Mouse (Mus musculus) stomach, embryonic 14.5 days (tissue): Measurements from ENCODE around the gene Mfsd11. TPM values are rescaled to one million over a fixed set of nuclear protein-coding genes. Genes with fewer than 3 reads are reported as not detected.

ENCODE experiments used
- ATAC-seq: fragments of 200-750 bp; cut with Nextera tagmentation; 2 replicates; pipeline ENCODE4 v1.8.0; 2017; ENCODE audit warnings: low read depth, moderate TSS enrichment; ENCODE audit not compliant: insufficient number of reproducible peaks, insufficient read depth, low FRiP score
- H3K27ac ChIP-seq: fragments of 300-500 bp; sonication (generic); 2 replicates; pipeline ENCODE4 v1.5.1; 2014; ENCODE audit warnings: mild to moderate bottlenecking, low read length, moderate library complexity, mixed read lengths
- H3K27me3 ChIP-seq: fragments of 300-500 bp; sonication (generic); 2 replicates; pipeline ENCODE4 v1.6.1; 2014; ENCODE audit warnings: low read length, control low read depth, mixed read lengths; ENCODE audit not compliant: control insufficient read depth, insufficient read depth
- H3K36me3 ChIP-seq: fragments of 300-500 bp; sonication (generic); 2 replicates; pipeline ENCODE4 v1.6.1; 2014; ENCODE audit warnings: mild to moderate bottlenecking, control low read depth, low read length, moderate library complexity, mixed read lengths; ENCODE audit not compliant: control insufficient read depth, insufficient read depth
- H3K4me1 ChIP-seq: fragments of 300-500 bp; sonication (generic); 2 replicates; pipeline ENCODE4 v1.6.1; 2014; ENCODE audit warnings: low read length, control low read depth, mixed read lengths; ENCODE audit not compliant: control insufficient read depth, insufficient read depth
- H3K4me2 ChIP-seq: fragments of 300-500 bp; sonication (generic); replicated peaks from 2 replicates; pipeline ENCODE4 v1.6.1; 2014; ENCODE audit warnings: low read depth, low read length, control low read depth
- H3K4me3 ChIP-seq: fragments of 300-500 bp; sonication (generic); 2 replicates; pipeline ENCODE4 v1.5.1; 2014; ENCODE audit warnings: low read depth, low read length, control low read depth
- H3K9ac ChIP-seq: fragments of 300-500 bp; sonication (generic); replicated peaks from 2 replicates; pipeline ENCODE4 v1.6.1; 2014; ENCODE audit warnings: low read depth, mild to moderate bottlenecking, control low read depth, low read length, moderate library complexity, mixed read lengths
- H3K9me3 ChIP-seq: fragments of 300-500 bp; sonication (generic); 2 replicates; pipeline ENCODE4 v1.6.1; 2016; ENCODE audit warnings: low read depth, low read length, control low read depth; ENCODE audit not compliant: control insufficient read depth
- WGBS: fragments of 180-500 bp; shearing (Covaris S2); extraction: QIAGEN DNeasy Blood & Tissue Kit; methylation state at CpG from one replicate; pipeline ENCODE4 v1.1.7; 2014; 5-methylcytosine and 5-hydroxymethylcytosine counted together
- polyA plus RNA-seq: library from polyadenylated mRNA; unstranded; fragments of >200 nt; fragmentation: Nextera tagmentation; extraction: Ambion mirVana; gene quantifications from 2 replicates; pipeline ENCODE4 v1.2.1, GENCODE M21; 2014

The Mfsd11 gene
- polyA plus RNA-seq, 1 experiment from 2014 or later = 38.7 TPM

DNA sequence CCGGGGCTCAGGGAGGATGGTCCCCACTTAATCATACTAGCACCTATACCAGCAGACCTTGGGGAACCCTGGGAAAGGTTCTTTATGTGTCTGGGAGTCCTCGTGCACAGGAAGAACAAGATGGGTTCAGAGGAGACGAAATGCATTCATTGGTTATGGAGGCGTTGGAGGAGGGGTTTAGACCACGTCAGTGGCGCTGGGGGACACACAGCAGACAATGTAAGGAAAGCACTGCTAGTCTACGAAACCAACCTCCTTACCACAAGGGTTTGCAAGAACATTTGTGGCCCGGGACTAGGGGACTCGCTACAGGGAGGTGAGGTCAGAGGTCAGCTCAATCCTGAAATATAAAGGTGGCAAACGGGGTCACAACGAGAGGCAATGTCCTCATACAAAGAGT lies 41.7 kb upstream of the Mfsd11 start:
- Histone ChIP-seq H3K4me3 (no peak overlapping the region), H3K4me2 (no peak overlapping the region), H3K4me1 (peaks cover 47% of the 10 kb centered on the region), H3K9me3 (no peaks in the 10 kb centered on the region), H3K27ac (no peak overlapping the region), H3K36me3 (no peaks in the 10 kb centered on the region), H3K27me3 (no peaks in the 10 kb centered on the region), H3K9ac (no peak overlapping the region)
- ATAC-seq = no peak
- 74% methylated on average over 11 of the region's 11 CpGs for WGBS

DNA sequence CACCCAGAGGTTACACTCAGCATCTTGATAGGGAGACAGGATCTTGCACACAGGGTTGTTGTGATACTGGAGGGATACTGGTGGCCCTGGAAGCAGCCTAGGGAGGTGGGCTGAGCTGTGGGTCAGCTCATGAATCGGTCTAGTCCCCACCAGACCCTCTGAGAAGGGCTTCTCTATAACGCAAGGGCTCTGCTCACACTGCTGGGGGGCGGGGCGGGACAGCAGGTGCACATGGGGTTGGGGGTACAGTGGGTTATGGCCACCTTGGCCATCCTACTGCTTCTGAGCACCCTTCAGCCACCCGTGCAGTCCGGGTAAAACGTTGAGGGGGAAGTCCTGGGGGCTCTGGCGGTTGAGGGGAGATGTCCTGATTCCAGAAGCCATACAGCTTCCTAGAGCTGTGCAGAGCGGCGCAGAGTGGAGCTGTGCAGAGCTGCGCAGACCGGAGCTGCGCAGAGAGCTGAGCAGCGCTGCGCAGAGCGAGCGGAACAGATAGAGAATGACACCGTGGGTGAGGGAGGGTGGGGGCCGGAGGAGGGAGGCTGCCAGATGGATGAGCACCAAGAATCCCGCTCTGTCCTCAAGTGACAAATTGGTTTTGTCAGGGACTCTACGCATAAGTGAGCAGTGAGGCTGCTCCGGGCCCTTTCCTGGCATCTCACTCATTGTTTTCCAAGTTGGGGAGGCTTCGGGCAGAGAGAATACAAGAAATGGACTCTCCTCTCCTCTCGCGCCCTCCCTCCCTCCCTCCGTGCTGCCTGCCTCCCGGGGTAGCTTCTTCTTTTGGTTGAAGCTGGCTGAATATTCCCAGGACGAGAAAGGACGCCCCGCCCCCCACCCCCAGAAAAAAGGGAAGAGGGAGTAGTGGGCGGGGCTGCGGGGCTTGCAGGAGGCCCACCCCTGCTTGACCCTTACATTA lies 41.0 kb upstream of the Mfsd11 start:
- H3K9ac ChIP-seq = peak overlapping the region; percentile 1; the same call in 1 of the 2 replicates
- H3K9me3 ChIP-seq = no peaks in the 10 kb centered on the region
- peaks cover 48% of the 10 kb centered on the region for H3K4me1 ChIP-seq
- no peaks in the 10 kb centered on the region for H3K36me3 ChIP-seq
- peak overlapping the region; percentile 75 for H3K27ac ChIP-seq
- no peaks in the 10 kb centered on the region for H3K27me3 ChIP-seq
- H3K4me2 ChIP-seq = peak overlapping the region; percentile 62
- H3K4me3 ChIP-seq = peak overlapping the region; percentile 26
- 11% methylated on average over 29 of the region's 32 CpGs for WGBS
- ATAC-seq = peak; percentile 79

DNA sequence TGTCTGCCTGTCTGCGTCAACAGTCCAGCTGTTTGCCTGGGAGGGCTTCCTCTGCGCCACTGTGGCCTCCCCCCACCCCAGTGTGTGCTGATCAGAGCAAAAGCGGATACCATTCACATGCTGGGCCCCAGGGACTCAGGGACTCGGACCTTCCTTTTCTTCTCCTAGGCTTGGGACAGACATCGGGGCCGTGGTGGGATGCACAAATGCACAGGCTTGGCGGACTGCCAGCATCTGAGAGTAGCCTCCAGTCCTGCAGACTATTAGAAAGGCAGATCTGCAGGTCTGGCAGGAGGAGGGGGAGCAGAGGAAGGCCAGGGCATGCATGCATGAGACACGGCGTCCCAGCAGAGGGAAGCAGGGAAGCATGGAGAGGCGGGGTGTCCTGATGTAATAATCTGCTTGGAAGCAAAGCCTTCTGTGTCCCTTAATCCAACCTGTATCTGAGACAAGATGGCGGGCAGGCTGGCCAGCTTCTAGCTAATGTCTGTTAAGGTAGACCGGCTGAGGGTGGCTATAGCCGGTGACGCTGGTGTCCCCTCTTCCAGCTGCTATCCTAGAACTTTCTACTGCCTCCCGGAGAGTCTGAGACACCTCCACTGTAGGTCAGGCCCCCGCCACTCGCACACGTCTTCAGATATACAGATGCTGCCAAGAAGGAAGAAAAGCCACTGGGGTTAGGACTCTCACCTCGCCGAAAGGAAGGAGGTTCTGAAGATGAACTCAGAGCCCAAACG lies 39.3 kb upstream of the Mfsd11 start:
- no peak overlapping the region for H3K4me3 ChIP-seq
- no peak overlapping the region for H3K4me2 ChIP-seq
- peaks cover 43% of the 10 kb centered on the region for H3K4me1 ChIP-seq
- peak overlapping the region; percentile 90; the same call in 1 of the 2 replicates for H3K27ac ChIP-seq
- H3K36me3 ChIP-seq = no peaks in the 10 kb centered on the region
- no peak overlapping the region for H3K9ac ChIP-seq
- 42% methylated on average over 21 of the region's 21 CpGs for WGBS
- ATAC-seq = peak; percentile 24; the same call in 1 of the 2 replicates
- H3K27me3 ChIP-seq = no peaks in the 10 kb centered on the region
- H3K9me3 ChIP-seq = no peaks in the 10 kb centered on the region

DNA sequence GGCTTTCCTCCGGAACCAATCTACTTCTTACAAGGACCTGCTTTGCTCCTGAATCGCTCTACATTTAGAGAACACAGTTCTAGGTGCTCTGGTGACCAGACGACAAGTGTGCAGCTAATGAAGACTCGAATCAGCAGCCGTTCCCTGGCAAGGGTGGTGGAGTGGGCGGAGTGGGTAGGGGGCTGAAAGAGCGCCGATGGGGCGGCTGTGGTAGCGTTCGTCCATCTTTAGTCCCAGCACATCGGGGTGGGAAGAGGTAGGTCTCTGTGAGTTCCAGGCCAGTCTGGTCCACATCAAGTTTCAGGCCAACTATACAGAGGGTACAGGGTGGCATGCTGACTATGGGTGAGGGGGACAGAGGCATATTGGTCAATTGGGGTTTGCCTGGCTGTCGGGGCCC lies 38.6 kb upstream of the Mfsd11 start:
- Histone ChIP-seq H3K9me3 (no peaks in the 10 kb centered on the region), H3K9ac (no peak overlapping the region), H3K4me3 (no peak overlapping the region), H3K27me3 (no peaks in the 10 kb centered on the region), H3K4me1 (peaks cover 42% of the 10 kb centered on the region), H3K36me3 (no peaks in the 10 kb centered on the region; the same call in 1 of the 2 replicates), H3K4me2 (no peak overlapping the region; the same call in 1 of the 2 replicates), H3K27ac (peak overlapping the region; percentile 90)
- WGBS = 82% methylated on average over 13 of the region's 13 CpGs
- no peak for ATAC-seq

DNA sequence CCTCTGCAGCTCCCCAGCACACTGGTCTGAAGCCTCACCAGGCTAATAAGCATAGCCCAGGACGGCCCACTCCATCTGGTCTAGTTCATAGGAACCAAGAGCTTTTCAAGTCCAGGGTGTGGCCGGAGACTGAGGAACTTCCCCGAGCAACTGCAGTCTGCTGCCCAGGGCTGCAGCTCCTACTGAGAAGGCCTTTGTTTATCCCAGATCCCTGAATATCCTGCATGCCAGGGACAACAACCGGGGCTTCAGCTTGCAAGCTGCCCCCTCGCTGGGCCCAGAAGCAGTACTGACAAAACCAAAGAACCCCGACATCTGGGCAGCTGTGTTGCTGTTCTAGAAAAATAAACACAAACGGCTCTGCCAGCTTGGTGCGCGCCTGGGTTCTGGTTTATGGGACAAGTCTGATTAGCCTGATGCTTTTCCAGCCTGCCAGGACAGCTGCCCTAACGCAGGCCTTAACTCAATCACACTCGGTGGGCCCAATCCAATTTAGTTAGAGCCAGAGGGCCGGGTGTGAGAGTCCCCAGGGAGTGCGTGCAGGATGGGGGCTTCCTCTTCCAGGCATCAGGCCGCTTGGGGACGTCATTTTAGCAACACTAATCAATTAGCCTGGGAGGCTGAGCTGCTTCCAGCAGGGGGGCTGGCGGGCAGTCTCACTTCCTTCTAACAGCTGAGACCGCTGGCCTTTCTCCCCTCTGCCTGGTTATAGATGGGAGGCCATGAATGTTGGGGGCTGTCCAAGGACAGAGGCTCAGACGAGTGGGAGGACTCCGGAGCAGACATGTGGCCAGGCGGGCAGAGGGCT lies 38.0 kb upstream of the Mfsd11 start:
- Histone ChIP-seq H3K9me3 (no peaks in the 10 kb centered on the region), H3K27ac (peak overlapping the region; percentile 90), H3K9ac (no peak overlapping the region), H3K4me1 (peaks cover 42% of the 10 kb centered on the region), H3K27me3 (no peaks in the 10 kb centered on the region), H3K36me3 (no peaks in the 10 kb centered on the region; the same call in 1 of the 2 replicates), H3K4me3 (no peak overlapping the region), H3K4me2 (no peak overlapping the region)
- WGBS = 16% methylated on average over 20 of the region's 20 CpGs
- ATAC-seq = peak; percentile 21; the same call in 1 of the 2 replicates

DNA sequence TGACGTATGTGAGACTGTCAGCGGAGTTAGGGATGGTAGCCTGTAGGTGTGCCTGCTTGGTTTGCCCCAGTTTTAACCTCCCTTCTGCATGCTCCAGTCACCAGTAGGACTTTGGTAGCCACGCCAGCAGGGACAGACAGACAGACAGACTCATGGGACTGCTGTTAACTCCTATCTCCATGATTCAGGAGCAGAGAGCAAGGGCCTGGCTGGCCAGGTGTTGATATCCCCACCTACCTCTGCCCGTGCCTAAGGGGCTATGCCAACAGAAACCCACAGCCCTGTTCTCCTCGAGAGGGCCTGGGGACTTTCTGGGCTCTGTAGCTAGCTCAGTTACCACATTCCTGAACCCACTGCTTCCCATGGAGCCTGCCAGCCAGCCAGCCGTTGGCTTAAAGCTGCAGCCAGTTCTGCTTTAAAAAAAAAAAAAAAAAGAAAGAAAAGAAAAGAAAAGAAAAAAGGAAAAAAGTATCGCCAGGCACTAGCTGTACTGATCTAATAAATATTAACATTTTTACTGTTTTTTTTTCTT lies 37.3 kb upstream of the Mfsd11 start:
- H3K9me3 ChIP-seq = no peaks in the 10 kb centered on the region
- H3K36me3 ChIP-seq = no peaks in the 10 kb centered on the region; the same call in 1 of the 2 replicates
- WGBS = 27% methylated on average over 7 of the region's 7 CpGs
- H3K4me2 ChIP-seq = no peak overlapping the region
- no peaks in the 10 kb centered on the region for H3K27me3 ChIP-seq
- peaks cover 42% of the 10 kb centered on the region for H3K4me1 ChIP-seq
- H3K4me3 ChIP-seq = no peak overlapping the region
- H3K9ac ChIP-seq = no peak overlapping the region
- ATAC-seq = no peak
- peak overlapping the region; percentile 90 for H3K27ac ChIP-seq

DNA sequence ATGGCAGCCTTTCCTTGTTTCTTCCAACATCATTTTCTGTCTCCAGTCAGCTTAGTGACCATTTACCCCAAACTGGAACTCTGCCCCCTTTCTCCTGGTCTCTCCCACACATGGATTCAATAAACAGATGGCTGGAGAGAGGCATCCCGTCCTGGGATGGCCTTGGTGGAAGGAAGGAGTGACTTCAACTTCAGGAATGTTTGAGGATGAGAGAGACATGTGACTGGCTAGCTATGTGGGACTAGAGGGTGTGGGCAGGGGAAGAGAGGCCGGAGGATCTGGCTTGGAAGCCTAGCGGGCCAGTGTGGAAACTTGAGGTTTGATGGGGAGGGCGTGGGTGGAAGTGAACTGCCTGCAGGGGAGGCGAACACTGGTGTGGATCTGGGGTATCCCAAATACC lies 35.5 kb upstream of the Mfsd11 start:
- Histone ChIP-seq H3K9ac (no peak overlapping the region), H3K9me3 (no peaks in the 10 kb centered on the region), H3K27ac (no peak overlapping the region), H3K36me3 (no peaks in the 10 kb centered on the region; the same call in 1 of the 2 replicates), H3K4me2 (no peak overlapping the region), H3K27me3 (no peaks in the 10 kb centered on the region), H3K4me3 (no peak overlapping the region), H3K4me1 (peaks cover 35% of the 10 kb centered on the region)
- ATAC-seq = no peak
- WGBS = 74% methylated on average over 5 of the region's 5 CpGs

DNA sequence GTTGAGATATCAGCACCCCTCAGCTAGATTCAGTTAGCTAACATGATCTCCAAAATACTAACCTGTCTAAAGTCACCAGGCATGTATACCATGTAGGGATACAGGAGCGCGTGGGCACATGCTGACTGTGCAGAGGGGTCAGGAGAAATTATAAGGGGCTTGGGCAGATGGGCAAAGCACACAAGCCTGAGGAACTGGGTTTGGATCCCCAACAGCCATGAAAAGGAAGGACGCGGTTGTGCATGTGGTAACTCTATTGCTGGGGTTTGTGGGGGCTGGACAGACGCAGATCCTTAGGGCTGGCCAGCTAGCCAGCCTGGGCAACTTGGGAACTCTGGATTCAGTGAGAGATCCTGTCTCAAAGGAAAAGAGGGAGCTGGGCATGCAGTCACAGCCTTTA lies 34.7 kb upstream of the Mfsd11 start:
- Histone ChIP-seq H3K4me1 (peaks cover 37% of the 10 kb centered on the region), H3K9ac (no peak overlapping the region), H3K4me3 (no peak overlapping the region), H3K36me3 (no peaks in the 10 kb centered on the region; the same call in 1 of the 2 replicates), H3K27ac (no peak overlapping the region), H3K9me3 (no peaks in the 10 kb centered on the region), H3K27me3 (no peaks in the 10 kb centered on the region), H3K4me2 (no peak overlapping the region)
- WGBS = 94% methylated on average over 5 of the region's 5 CpGs
- no peak for ATAC-seq
